Mouse (Mus musculus): ENCODE data around the gene Krtap11-1.

Gene Krtap11-1

DNA sequence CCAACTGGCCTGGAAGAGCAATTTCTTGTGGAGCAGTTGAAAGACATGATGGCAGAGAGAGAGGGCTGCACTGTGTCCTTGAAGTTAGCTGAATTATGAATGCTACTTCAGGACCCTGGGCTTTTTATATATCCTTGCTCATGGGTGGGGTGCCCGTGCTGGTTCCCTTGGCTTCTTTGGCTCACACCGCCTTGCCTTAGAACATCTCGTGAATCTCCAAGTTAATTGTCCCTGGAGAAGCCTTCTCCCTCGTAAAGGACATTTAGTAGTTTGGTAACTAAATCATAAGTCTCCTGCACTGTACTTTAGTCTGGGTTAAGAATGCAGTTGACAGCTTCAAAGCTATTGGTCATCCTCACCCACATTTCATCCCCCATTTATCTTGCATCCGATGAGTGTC lies at the start of gene Krtap11-1:
TSS of gene Krtap11-1 (minus strand) at position 101 of the 400 bp plus-strand sequence.
- no peak for DNase-seq

DNA sequence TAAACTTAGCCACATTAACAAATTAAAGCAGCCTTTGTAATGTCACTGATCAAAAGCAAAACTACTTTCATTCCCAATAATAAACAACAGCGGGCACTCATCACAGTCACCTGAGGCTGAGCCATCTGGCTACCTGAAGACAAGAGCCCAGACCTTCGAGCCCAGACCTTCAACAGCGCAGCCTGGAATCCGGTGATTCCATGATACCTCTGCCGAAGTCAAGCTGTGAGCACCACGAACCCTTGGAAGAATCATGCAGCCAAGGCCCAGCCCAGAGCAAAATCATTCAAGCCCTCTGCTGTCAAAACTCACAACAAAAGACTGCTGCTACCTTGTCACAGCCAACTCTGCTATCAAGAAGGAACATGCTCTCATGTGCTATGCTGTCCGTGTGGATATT lies 47.2 kb upstream of the Krtap11-1 start:
- DNase-seq: peak; percentile 39 to 69

DNA sequence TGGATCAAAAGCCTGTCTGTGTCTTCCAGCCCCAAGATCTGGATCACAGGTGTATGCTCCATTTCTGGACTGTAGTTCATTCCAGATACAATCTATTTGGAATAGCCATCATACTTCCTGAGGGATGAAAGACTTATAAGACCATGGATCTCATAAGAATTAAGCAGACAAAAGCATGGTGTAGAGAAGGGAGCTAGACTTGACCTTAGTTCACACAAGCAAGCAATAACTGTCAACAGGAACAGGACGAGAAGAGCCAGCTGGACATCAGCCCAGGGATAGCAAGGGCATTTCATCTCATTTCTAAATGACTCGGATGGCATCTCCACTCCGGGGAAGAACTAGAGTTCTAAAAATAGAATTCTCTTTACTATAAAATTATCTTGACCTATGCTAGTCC lies 46.3 kb upstream of the Krtap11-1 start:
- peak; percentile 79 to 80 for DNase-seq

DNA sequence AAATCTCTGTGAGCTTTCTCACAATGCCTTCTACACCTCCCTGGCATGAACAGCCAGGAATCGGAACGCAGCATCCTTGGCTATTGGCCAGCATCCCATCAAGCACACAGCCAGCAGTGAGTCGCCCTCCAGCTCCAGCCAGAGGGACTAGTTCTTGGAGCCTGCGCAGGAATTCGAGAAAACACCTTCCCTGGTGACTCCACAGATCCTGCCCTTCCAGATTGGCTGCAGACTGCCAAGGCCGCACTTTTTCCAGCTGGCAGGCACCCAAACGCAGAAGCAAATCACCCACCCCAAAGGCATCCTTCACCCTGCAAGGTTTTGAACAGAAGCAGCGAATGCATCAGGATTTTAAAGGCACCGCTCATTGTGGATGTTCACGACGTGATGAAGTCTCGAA lies 42.7 kb upstream of the Krtap11-1 start:
- peak; percentile 79 to 81 for DNase-seq

DNA sequence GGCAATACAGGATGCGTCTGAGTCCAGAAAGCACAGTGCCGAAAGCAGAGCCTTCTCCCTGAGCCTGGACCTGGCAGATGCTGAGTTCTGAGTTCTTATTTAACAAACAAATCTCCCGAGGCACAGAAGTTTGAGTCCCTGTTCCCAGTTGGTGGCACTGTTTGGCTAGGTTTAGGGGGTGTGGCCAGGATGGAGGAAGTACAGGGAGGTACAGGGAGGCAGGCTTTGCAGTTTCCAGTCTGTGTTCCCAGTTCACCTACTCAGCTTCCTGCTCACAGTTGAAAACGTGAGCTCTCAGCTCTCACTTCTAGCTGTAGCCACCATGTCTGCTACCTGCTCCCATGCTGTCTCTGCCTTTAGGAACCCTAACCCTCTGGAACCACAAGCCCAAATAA lies 37.8 kb upstream of the Krtap11-1 start:
- DNase-seq: no peak

DNA sequence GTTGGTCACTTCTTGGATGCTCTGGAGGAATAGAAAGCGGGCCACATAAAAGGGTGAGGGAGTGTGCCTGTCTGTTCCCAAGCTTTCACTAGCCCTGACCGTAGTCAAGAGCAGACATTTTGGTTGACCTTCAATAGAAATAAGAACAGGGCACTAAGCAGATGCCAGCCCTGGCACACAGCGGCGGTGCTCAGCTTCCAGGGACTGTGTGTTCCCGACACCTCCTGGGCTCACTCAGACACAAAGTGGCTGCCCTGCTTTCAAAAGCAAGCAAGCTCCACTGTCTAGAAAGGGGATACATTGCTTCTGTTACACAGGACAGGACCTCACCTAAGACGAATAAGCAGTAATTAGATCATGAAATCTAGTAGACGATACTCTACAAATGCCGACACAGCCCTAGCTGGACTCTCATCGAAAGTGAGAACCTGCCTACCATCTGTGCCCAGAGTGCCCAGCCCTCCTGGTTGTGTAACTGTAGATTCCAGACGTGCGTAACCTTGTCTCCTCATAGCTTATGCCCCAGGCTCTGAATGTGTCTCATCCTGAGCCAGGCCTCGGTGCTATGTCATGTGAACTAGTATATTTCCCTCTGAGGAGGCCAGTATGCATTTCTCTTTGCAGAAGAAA lies 37.3 kb upstream of the Krtap11-1 start:
- no peak for DNase-seq

DNA sequence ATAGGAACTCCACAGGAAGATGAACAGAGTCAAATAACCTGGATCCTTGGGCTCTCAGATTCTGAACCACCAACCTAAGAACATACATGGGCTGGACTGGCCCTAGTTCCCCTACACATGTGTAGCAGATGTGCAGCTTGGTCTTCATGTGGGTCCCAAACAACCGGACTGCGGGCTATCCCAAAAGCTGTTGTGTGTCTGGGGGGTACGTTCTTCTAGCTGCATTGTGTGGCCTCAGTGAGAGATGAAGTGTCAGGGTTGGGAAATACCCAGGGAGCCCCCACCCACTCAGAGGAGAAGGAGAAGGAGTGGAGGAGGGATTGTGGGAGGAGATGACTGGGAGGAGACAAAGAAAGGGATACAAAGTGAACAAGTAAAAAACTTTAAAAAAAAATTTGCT lies 36.0 kb upstream of the Krtap11-1 start:
- no peak for DNase-seq

DNA sequence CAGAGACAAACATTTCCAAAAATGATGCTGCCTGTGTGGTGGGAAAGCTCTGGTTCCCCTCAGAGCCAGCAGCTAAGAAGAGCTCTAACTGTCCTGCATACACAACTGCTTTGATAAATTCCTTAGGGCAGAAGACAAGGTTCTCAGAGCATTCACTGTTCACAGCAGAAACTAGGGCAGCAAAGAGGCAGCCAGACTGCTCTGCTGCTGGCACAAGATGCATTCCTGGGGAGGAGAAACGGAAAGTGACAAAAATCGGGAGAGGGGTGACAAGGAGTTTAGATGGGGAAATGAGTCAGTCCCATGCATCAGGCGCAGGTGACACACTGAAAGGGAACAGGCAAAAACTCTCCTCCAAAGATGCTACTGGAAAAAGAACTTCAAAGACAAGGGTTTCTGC lies 16.2 kb upstream of the Krtap11-1 start:
- peak; percentile 21 to 35 for DNase-seq

DNA sequence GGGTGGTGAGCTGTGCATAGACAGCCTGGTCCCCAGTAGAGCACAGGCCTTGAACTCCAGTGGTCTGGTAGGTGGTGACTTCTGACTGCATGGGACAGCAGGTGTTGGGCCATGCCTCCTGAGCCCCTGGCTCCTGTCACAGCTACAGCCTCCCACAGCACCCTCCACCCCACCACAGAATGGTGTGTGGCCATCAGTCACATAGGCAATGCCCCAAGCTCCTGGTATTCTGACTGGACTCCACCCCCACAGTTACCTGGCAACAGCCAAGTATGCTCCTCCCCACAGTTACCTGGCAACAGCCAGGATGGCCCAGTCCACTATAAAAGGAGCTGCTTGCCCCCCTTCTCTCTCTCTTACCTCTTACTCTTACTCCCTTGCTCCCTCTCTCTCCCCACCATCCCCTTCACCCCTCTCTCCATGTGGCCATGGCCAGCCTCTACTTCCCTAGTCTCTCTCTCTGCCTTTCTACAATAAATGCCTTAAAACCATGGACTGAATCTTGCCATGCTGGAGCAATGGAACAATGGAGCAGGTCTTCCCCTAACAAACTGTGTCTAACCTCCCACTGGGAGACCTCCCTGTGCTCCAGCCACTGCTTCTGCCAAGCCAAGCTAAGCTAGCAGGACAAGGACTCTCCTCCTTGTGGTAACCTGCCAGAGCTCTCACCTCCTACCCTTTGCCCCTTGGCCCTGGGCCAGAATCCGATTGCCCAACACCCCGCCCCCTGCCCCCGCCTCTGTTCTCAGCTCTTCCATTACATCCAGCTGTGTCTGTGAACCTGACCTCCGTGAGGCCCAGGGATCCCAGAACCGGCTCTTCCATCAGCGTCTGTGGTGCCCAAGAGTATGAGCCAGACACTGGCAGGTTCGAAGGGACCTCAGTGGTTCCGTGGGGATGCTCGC lies 14.9 kb upstream of the Krtap11-1 start:
- peak; percentile 7 to 30 for DNase-seq

DNA sequence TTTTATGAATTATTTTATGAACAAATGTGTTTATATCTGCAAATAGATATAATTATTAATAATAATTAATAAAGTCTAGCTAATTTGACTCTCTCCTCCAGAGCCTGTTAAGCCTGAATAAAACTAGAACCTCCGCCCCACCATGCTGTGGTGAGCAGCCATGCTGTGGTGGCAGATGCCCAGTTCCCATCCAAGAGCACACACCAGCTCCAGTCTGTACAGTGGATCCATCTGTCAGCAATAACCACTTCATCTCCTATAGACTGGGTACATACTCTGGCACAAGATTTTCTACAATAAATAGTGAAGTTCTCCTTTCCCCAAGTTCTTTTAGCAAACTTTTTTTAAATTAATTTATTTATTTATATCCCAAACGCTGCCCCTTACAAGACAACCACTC lies 10.7 kb upstream of the Krtap11-1 start:
- no peak for DNase-seq

DNA sequence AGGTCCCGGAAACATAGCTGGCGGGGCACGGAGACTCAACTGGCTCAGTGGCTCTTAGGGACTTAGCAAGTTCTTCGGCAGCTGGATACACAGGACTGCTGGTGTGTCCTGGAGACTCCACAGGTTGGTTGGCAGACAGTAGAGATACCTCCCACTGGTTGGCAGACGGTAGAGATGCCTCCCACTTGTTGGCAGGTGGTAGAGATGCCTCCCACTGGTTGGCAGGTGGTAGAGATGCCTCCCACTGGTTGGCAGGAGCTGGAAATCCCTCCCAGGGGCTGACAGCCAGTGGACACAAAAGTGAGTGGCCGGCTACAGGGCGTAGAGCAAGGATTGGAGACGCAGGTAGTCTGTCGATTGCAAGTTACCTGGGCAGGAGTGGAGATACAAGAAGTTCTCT lies 467 bp downstream of the Krtap11-1 start:
- DNase-seq: peak; percentile 80 to 90

DNA sequence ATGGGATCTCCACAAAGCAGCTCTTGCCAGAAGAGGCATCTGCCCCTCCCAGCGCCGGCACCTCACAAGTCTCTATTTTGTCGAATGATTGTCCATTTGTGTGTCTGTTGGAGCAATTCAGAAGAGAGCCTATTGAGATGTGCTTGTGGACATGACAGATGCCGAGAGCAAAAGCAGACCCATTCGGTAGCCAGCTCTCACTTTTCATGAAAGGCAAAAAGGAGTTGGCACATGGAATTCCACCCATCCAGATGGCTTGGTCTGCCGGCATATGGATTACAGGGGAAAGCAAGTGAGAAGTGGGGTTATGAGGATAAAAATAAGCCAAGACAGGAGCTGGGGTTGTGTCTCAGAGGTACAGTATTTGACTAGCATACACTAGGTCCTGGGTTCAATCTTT lies 1.8 kb downstream of the Krtap11-1 start:
- DNase-seq: peak; percentile 39 to 70

DNA sequence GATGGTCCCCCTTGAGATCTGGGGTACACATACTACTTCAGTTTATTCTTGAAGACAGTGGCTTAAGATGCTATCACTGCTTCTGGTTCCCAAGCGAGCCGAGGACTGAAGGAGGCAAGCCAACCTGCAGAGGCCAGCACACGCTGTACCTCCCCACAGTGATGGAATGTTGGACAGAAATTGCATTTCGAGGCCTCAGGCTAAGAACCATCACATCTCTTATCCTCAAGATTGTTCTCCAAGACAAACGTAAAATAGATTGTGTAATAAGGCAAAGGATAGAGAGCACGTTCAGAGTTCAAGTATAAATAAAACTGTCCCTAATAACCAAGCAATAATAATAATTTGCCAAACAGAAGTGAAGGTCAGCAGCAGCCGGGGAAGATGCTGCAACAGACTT lies 2.8 kb downstream of the Krtap11-1 start:
- DNase-seq: no peak

DNA sequence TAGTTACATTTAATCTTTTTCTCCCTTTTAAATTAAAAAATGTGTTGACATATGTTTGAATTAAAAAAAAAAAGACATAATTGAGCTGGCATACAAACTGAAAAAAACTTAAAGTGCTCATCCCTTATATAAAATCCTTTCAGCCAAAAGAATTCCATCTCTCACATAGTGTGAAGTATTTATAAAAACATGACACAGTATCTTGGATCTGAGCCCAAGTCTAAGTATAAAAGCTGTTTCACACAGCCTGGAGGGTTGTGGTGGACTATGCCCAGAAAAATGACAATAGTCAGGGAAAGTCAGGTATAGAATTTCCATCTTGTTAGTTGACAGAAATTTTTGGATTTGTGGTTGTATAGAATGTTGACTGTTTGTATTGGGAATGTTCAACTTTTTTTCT lies 20.7 kb downstream of the Krtap11-1 start:
- DNase-seq: no peak

DNA sequence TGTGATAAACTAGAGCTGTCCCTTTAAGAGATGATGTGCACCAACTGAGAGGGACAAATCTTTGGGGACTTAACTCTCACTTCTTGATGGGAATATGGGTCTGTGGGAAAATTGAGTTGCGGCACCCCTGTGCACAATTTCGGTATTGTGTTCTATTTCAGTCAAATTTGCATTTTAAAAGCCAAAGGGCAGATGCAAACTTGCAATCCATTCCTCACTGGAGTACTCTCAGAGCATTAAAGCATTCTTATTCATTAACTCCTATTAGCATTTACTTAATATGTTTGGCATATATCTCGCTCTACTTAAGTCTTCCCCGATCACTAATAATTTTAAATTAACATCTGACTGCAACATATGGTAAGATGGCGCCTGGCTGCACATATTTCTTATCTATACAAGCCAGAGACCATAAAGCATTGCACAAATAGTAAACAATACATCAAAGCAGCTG lies 32.9 kb downstream of the Krtap11-1 start:
- no peak for DNase-seq

DNA sequence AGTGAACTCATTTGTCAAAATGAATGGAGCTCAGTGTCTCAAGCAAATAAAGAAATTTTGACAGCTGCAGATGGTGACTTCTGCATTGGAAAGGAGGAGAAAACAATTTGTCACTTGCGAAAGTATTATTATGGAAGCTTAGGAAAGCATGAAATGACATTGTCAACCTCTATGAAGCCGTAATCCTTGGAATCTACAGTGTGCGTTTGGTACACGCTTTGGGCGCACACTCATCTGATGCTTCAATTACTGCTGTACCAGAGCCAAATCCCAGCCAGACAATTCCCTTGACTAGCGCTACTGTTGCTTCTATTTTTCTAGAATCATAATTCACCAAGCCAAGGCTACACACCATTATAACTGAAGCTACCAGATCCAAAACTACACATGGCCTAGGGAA lies 33.6 kb downstream of the Krtap11-1 start:
- no peak for DNase-seq

DNA sequence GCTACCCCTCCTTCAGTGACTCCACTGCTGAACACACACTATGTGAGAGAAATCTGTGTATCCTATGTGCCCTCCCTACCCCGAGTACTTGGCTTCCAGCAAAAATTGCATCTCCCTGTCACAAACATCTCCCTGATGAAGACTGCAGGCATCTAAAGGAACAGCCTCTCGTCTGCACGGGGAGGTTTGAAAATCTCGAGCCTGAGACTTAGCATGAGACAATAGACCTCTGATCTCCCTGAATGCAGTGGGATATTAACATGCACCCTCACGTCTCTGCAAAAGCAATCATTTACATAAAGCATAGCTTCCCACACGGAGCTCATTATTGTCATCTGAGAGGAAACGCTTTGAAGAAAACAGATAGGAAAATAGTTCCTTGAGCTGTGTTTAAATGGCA lies 40.4 kb downstream of the Krtap11-1 start:
- no peak for DNase-seq

DNA sequence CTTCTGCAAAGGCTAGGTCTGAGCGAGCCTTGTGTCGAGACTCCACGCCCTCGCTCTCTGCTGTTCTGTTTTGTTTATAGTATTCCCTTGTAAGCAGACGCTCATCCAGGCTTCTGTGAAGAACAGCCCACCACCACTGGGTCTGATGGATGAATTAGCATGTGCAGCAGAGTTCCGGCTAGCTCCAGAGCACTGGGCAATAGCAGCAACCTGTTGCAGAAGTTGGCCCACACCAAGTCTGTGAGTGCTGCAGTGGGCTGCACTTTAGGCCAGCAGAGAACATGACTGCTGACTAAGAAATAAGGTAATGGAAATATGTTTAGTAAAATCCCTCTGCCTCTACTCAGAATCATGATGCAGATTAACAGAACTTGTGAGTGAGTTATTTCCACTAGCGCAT lies 41.1 kb downstream of the Krtap11-1 start:
- no peak for DNase-seq

DNA sequence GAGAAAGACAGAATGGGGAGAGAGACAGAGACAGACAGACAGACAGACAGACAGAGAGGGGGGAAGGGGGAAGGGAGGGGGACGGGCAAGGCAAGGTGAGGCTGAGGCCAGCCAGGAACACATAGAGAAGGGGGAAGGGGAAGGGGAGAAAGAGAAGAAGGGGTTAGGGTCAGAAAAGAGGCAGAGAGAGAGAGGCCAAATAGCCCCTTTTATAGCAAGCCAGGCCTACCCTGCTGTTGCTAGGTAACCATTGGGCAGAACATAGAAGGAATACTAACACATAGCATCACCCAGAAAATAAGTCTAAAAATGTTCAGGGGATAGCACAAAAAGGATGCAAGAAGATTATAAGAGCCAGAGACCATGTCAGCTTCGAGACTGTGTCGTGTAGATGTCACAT lies 42.6 kb downstream of the Krtap11-1 start:
- DNase-seq: no peak

DNA sequence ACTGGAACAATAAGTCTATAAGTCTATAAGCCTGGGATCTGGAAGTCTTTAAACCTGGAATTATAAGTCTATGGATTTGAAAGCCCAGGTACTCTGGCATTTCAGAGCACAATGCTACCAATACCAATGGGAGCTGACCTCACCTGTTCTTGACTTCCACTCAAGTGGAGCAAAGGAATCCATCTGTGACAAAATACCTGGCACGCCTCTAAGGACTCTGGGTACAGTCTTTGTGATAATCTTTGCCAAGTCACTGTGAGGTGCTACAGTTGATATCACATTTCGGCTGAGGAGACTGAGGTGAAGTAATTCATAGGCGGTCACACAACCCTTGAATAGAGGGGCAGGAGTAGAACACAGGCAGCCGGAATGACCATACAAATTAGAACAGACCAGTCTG lies 50.0 kb downstream of the Krtap11-1 start:
- no peak for DNase-seq

DNA sequence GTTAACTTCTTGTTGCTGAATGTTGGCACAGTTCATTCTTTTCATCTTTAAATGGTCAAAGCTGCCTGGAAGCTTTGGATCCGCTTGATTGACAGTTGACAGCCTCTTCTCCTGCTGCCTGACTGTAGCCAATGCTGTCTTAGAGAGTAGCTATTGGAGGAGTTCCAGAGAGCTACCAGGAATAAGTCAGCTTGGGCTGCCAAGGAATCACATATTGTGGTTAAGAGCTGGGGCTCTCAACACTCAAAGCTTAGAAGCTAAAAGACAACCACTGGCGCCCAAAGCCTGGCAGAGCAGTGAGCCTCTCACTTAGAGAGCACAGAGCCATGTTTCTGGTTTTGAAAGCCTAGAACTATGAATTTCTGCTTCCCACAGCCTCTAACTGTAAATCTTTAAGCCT lies 50.4 kb downstream of the Krtap11-1 start:
- no peak for DNase-seq
